Comparison of ENCODE assay signal across 13 mouse cellular contexts in the genomic region with DNA sequence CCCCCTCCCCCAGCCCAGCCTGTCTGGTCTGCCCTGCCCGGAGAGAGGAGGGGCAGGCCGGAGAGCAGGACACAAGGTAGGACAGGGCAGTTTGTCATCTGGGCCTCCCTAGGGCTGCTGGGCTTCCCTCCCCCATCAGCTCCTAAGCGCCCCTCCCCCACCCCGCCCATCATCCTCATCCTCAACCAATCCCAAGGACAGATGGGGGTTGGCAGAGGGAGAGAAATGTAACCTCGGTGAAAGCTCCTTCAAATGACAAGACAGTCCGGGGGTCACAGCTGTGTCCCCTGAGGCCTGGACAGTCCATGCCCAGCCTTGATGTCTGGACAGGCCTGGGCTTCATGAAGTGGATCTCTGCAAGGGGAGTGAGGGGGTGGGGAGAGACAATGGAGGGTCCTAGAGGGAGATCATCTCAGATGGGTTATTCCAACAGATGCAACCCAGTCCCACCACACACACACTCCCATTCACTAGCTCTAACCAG. TPM values are rescaled to one million over a fixed set of nuclear protein-coding genes. Genes with fewer than 3 reads are reported as not detected.
DNase-seq lines count a peak whose midpoint lies in the region; ATAC-seq lines count a peak whose summit lies in the region.
"Had no signal": no experiment of that assay in that cellular context is flagged by ENCODE, and none has a peak within 500 bp of the region (broad histone marks: within the 10 kb centered on the region; RNA-seq: fewer than 3 reads in every experiment).

No protein-coding gene starts in this region.

- ATAC-seq in liver, embryonic 11.5 days (replicated peaks; ENCODE audit: low FRiP score): 0 out of 2 replicates have a peak, but pooled peaks have one; percentile 15
- peak; percentile 58 for ATAC-seq in embryonic facial prominence, embryonic 11.5 days (replicated peaks; ENCODE audit: insufficient number of reproducible peaks, low FRiP score, low TSS enrichment, low read depth)
- peak; percentile 38; the same call in 1 of the 2 replicates for ATAC-seq in hindbrain, embryonic 13.5 days (ENCODE audit: low FRiP score)
- ATAC-seq in neural tube, embryonic 12.5 days (ENCODE audit: low FRiP score, low read depth): peak; percentile 49
- ATAC-seq in frontal cortex, adult (ENCODE audit: low TSS enrichment): no peak

- no peak overlapping the region for H3K9ac ChIP-seq in liver, embryonic 11.5 days (ENCODE audit: low read depth, low read length)
- H3K9ac ChIP-seq in embryonic facial prominence, embryonic 11.5 days (replicated peaks; ENCODE audit: low read length): no peak overlapping the region
- H3K9ac ChIP-seq in hindbrain, embryonic 13.5 days: peak overlapping the region; percentile 43
- H3K9ac ChIP-seq in neural tube, embryonic 12.5 days: no peak overlapping the region
- H3K9ac ChIP-seq: liver, embryonic 14.5 days had no signal

- 43% methylated on average over 6 of the region's 6 CpGs for WGBS in liver, embryonic 11.5 days
- WGBS in embryonic facial prominence, embryonic 11.5 days: 3% methylated on average over 6 of the region's 6 CpGs
- 3% methylated on average over 6 of the region's 6 CpGs for WGBS in hindbrain, embryonic 13.5 days
- whole genome bisulfite sequencing in neural tube, embryonic 12.5 days: 8% methylated on average over 6 of the region's 6 CpGs

- peaks cover 41% of the 10 kb centered on the region for H3K4me1 ChIP-seq in liver, embryonic 11.5 days (replicated peaks; ENCODE audit: control insufficient read depth, insufficient read depth, low read length)
- H3K4me1 ChIP-seq in embryonic facial prominence, embryonic 11.5 days (ENCODE audit: control insufficient read depth, insufficient read depth, low read length): peaks cover 19% of the 10 kb centered on the region
- H3K4me1 ChIP-seq in hindbrain, embryonic 13.5 days (replicated peaks): peaks cover 83% of the 10 kb centered on the region
- peaks cover 87% of the 10 kb centered on the region for H3K4me1 ChIP-seq in neural tube, embryonic 12.5 days

- no peak overlapping the region for H3K27ac ChIP-seq in liver, embryonic 11.5 days (ENCODE audit: low read depth, low read length)
- peak overlapping the region; percentile 70; the same call in 1 of the 2 replicates for H3K27ac ChIP-seq in embryonic facial prominence, embryonic 11.5 days (replicated peaks; ENCODE audit: low read depth, low read length)
- H3K27ac ChIP-seq in hindbrain, embryonic 13.5 days: peak overlapping the region; percentile 78
- peak overlapping the region; percentile 26; the same call in 1 of the 2 replicates for H3K27ac ChIP-seq in neural tube, embryonic 12.5 days
- H3K27ac ChIP-seq: liver, embryonic 14.5 days had no signal

- DNase-seq in liver, embryonic 11.5 days (ENCODE audit: low spot score): no peak
- DNase-seq in liver: no peak
- no peak for DNase-seq in embryonic facial prominence, embryonic 11.5 days (ENCODE audit: low spot score)
- no peak for DNase-seq in adrenal gland, adult (ENCODE audit: inconsistent age in 2 of 2, low spot score in 1 of 2)
- DNase-seq in cerebellum, adult 11 months: no peak
- DNase-seq: cerebellum, adult 8-10 months; gastrocnemius, postnatal 14 days; kidney, adult 2 months had no signal

- 0 out of 2 replicates have a peak, but pooled peaks cover 4% of the 10 kb centered on the region for H3K27me3 ChIP-seq in liver, embryonic 11.5 days (replicated peaks; ENCODE audit: control insufficient read depth, insufficient read depth, low read length)
- no peaks in the 10 kb centered on the region for H3K27me3 ChIP-seq in embryonic facial prominence, embryonic 11.5 days (ENCODE audit: control insufficient read depth, insufficient read depth, low read length)
- no peaks in the 10 kb centered on the region for H3K27me3 ChIP-seq in hindbrain, embryonic 13.5 days
- H3K27me3 ChIP-seq in neural tube, embryonic 12.5 days (replicated peaks): no peaks in the 10 kb centered on the region

- no peak overlapping the region for H3K4me2 ChIP-seq in liver, embryonic 11.5 days
- H3K4me2 ChIP-seq in embryonic facial prominence, embryonic 11.5 days (ENCODE audit: low read depth, low read length): no peak overlapping the region
- H3K4me2 ChIP-seq in hindbrain, embryonic 13.5 days: no peak overlapping the region
- H3K4me2 ChIP-seq in neural tube, embryonic 12.5 days (replicated peaks): peak overlapping the region; percentile 41

- no peak overlapping the region for H3K4me3 ChIP-seq in liver, embryonic 11.5 days (ENCODE audit: low read depth, low read length)
- no peak overlapping the region for H3K4me3 ChIP-seq in embryonic facial prominence, embryonic 11.5 days (ENCODE audit: low read depth, low read length)
- H3K4me3 ChIP-seq in hindbrain, embryonic 13.5 days: no peak overlapping the region
- H3K4me3 ChIP-seq in neural tube, embryonic 12.5 days: no peak overlapping the region

- H3K36me3 ChIP-seq in liver, embryonic 11.5 days (ENCODE audit: control insufficient read depth, insufficient read depth, low read length): no peaks in the 10 kb centered on the region
- no peaks in the 10 kb centered on the region; the same call in 1 of the 2 replicates for H3K36me3 ChIP-seq in embryonic facial prominence, embryonic 11.5 days (replicated peaks; ENCODE audit: control insufficient read depth, insufficient read depth, low read depth, low read length)
- no peaks in the 10 kb centered on the region for H3K36me3 ChIP-seq in hindbrain, embryonic 13.5 days
- H3K36me3 ChIP-seq in neural tube, embryonic 12.5 days: no peaks in the 10 kb centered on the region

- no peaks in the 10 kb centered on the region for H3K9me3 ChIP-seq in liver, embryonic 11.5 days (ENCODE audit: control insufficient read depth, low read length)
- H3K9me3 ChIP-seq in embryonic facial prominence, embryonic 11.5 days (replicated peaks; ENCODE audit: control insufficient read depth, low read length): no peaks in the 10 kb centered on the region
- no peaks in the 10 kb centered on the region for H3K9me3 ChIP-seq in hindbrain, embryonic 13.5 days
- no peaks in the 10 kb centered on the region for H3K9me3 ChIP-seq in neural tube, embryonic 12.5 days

RNA-seq across cellular contexts. Expression of a gene that starts 12.0 kb away (rescaled TPM):
- 0.27 and 0.40 TPM in 2 replicates for polyA plus RNA-seq in liver, embryonic 11.5 days (2014; fragmentation: Nextera tagmentation; extraction: Ambion mirVana)
- polyA plus RNA-seq in embryonic facial prominence, embryonic 11.5 days (2014; fragmentation: Nextera tagmentation; extraction: Ambion mirVana): 0.72 and 0.81 TPM in 2 replicates
- polyA plus RNA-seq in hindbrain, embryonic 13.5 days (2015; fragmentation: Nextera tagmentation; extraction: Ambion mirVana): 0.16 and 0.23 TPM in 2 replicates
- polyA plus RNA-seq in neural tube, embryonic 12.5 days (2016; fragmentation: Nextera tagmentation; extraction: Ambion mirVana): 0.55 and 0.84 TPM in 2 replicates

RNA-seq across cellular contexts. Expression of a gene that starts 19.2 kb away (rescaled TPM):
- polyA plus RNA-seq in liver, embryonic 11.5 days (2014; fragmentation: Nextera tagmentation; extraction: Ambion mirVana): not detected in 2 replicates
- not detected in 2 replicates for polyA plus RNA-seq in embryonic facial prominence, embryonic 11.5 days (2014; fragmentation: Nextera tagmentation; extraction: Ambion mirVana)
- not detected in 2 replicates for polyA plus RNA-seq in hindbrain, embryonic 13.5 days (2015; fragmentation: Nextera tagmentation; extraction: Ambion mirVana)
- polyA plus RNA-seq in neural tube, embryonic 12.5 days (2016; fragmentation: Nextera tagmentation; extraction: Ambion mirVana): not detected in 2 replicates
- polyA plus RNA-seq: heart, embryonic 16.5 days; kidney, adult 2 months; liver, embryonic 14.5 days had no signal

RNA-seq across cellular contexts. Expression of a gene that starts 49.1 kb away (rescaled TPM):
- not detected in 2 replicates for polyA plus RNA-seq in liver, embryonic 11.5 days (2014; fragmentation: Nextera tagmentation; extraction: Ambion mirVana)
- not detected in 2 replicates for polyA plus RNA-seq in embryonic facial prominence, embryonic 11.5 days (2014; fragmentation: Nextera tagmentation; extraction: Ambion mirVana)
- polyA plus RNA-seq in hindbrain, embryonic 13.5 days (2015; fragmentation: Nextera tagmentation; extraction: Ambion mirVana): not detected in 2 replicates
- polyA plus RNA-seq in neural tube, embryonic 12.5 days (2016; fragmentation: Nextera tagmentation; extraction: Ambion mirVana): not detected in 2 replicates
- polyA plus RNA-seq: heart, embryonic 16.5 days; kidney, adult 2 months; liver, embryonic 14.5 days had no signal
